Mouse (Mus musculus): ENCODE data around the gene Acsm1. TPM values are rescaled to one million over a fixed set of nuclear protein-coding genes. Genes with fewer than 3 reads are reported as not detected.

Gene Acsm1
- polyA plus RNA-seq, 1 experiment from 2014 or later = not detected

DNA sequence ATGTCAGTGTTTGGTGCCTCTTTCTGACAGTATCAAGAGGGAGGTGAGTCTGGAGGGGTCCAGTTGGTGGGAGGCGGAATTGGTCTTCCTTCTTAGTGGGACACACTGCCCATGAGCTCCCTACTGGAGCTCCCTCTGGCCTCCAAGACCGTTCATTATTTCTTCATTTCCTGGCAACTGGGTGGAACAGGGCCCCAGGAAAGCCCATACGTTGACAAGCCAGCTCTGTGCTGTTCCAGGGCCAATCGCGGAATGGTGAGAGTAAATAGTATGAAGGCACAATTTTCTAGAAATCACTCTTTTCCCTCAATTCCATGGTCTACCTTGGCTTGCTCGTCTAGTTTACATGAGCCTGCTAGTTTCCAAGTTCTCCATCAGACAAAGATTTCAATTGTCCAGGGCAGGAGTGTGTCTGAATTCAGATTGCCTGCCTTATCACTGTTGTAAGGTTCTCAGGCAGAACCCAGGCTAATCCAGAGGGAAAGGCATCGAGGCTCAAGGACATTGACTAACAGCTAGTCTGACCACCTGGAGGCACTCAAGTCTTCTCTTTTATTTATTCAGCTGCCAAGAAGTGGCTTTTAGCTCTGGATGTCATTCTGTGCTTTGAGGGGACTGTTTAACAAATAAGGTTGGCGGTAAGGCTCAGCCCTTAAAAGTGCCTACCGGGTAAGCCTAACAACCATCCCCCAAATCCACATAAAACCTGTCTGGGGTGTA lies 1.1 kb downstream of the Acsm1 start:
- Histone ChIP-seq H3K4me2 (replicated peaks) (no peak overlapping the region), H3K9me3 (no peaks in the 10 kb centered on the region), H3K36me3 (no peaks in the 10 kb centered on the region), H3K4me3 (no peak overlapping the region), H3K27ac (no peak overlapping the region), H3K9ac (no peak overlapping the region), H3K4me1 (no peaks in the 10 kb centered on the region), H3K27me3 (no peaks in the 10 kb centered on the region)
- 79% methylated on average over 9 of the region's 9 CpGs for WGBS
- no peak for ATAC-seq (ENCODE audit: low FRiP score, low read depth)

DNA sequence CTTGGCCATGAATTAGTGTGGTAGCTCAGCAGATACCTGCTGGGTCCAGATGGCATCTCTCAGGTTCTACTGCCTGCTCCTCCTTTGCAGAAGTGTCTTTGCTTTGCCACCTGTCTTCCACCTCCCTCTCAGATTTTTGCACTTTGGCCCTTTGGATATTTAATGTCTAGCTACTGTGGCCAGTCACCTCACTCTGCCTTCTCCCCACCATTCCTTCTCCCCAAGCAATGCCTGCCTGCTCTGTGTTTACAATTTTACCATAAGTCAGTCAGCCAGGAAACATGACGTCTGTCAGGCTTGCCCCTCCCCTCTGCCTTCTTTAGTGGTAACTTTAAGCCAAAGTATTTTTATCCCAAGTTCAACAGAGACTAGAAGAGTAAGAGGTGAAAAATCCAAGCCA lies 9.7 kb downstream of the Acsm1 start:
- H3K27ac ChIP-seq = no peak overlapping the region
- 49% methylated on average over 1 of the region's 1 CpGs for WGBS

DNA sequence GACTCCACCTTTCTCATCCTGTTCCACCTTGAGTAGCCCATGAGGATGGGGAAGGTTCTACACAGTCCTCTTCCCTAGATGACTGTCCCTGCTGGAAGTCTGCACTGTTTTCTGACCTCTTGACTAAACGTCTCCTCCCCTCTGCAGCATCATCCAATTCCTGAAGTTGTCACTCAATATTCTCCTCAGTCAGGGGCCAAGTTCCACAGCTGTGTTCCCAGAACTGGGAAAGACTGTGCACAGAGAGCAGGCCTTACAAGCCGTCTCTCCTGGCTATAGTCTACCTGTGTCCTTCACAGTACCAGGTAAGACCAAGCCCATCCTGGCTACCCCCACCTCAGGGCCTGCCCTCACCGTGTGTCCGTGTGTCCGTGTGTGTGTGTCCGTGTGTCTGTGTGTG lies 10.8 kb downstream of the Acsm1 start:
- no peak for ATAC-seq (ENCODE audit: low FRiP score, low read depth)
- Histone ChIP-seq H3K4me3 (no peak overlapping the region), H3K36me3 (no peaks in the 10 kb centered on the region), H3K27ac (no peak overlapping the region), H3K9ac (no peak overlapping the region), H3K4me1 (no peaks in the 10 kb centered on the region), H3K27me3 (no peaks in the 10 kb centered on the region), H3K9me3 (no peaks in the 10 kb centered on the region), H3K4me2 (replicated peaks) (no peak overlapping the region)
- whole genome bisulfite sequencing = 77% methylated on average over 6 of the region's 6 CpGs

More for the DNA sequence above, 9.7 kb downstream of the Acsm1 start:
- Histone ChIP-seq H3K4me3 (no peak overlapping the region), H3K9ac (no peak overlapping the region), H3K9me3 (no peaks in the 10 kb centered on the region), H3K4me1 (no peaks in the 10 kb centered on the region), H3K4me2 (replicated peaks) (no peak overlapping the region), H3K36me3 (no peaks in the 10 kb centered on the region), H3K27me3 (no peaks in the 10 kb centered on the region)
- no peak for ATAC-seq (ENCODE audit: low FRiP score, low read depth)

DNA sequence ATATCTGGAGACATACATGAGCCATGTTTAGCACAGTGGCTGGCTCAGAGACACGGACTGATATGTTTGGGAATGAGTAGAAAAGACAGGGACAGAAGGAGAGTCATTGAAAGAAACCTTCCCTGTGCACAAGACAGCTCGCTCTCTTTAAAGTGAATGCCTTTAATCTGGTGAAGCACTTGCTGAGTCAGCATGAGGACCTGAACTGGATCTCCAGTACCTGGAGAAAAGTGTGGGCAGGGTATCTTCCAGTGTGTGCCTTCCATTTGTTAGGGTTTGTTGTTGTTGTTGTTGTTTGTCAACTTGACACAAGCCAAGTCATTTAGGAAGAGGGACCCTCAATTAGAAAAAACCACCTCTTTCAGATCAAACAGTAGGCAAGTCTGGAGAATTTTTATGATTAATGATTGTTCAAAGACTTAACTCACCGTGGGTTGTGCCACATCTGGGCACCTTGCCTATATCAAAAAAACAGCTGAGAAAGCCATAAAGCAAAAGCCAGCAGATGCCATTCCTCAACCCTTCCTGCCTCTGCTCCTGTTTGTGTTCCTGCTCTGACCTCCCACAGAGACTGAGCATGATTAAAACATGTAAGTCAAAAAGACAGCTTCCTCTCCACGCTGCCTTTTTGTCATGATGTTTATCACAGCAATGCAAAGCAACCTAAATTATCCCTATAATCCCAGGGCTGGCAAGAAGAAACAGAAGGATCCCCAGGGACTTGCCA lies 11.5 kb downstream of the Acsm1 start:
- no peaks in the 10 kb centered on the region for H3K27me3 ChIP-seq
- ATAC-seq (ENCODE audit: low FRiP score, low read depth) = no peak

DNA sequence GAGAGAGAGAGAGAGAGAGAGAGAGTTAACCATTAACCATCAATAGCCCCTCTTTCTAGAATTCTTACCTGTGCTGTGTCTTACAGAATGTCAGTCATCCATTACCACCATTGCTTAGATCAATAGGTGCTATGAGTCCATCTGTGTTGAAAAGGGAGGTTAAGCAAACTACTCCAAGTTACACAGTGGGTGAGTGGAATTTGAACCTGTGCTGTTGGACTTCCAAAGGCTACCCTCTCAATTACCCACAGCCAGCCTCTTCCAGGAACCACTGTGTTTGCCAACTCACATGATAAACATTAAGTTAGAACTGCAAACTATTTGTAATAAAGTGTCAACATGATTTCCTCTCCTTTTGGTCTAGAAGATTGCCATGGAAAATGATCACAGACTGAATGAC lies 13.3 kb downstream of the Acsm1 start:
- H3K27ac ChIP-seq = no peak overlapping the region
- H3K4me3 ChIP-seq = no peak overlapping the region
- no peak overlapping the region for H3K9ac ChIP-seq
- no peaks in the 10 kb centered on the region for H3K9me3 ChIP-seq
- H3K4me1 ChIP-seq = no peaks in the 10 kb centered on the region
- H3K27me3 ChIP-seq = no peaks in the 10 kb centered on the region
- H3K36me3 ChIP-seq = no peaks in the 10 kb centered on the region
- no peak for ATAC-seq (ENCODE audit: low FRiP score, low read depth)
- no peak overlapping the region for H3K4me2 ChIP-seq (replicated peaks)

More for the DNA sequence above, 11.5 kb downstream of the Acsm1 start:
- Histone ChIP-seq H3K9ac (no peak overlapping the region), H3K4me2 (replicated peaks) (no peak overlapping the region), H3K4me1 (no peaks in the 10 kb centered on the region), H3K36me3 (no peaks in the 10 kb centered on the region), H3K4me3 (no peak overlapping the region), H3K9me3 (no peaks in the 10 kb centered on the region), H3K27ac (no peak overlapping the region)
- whole genome bisulfite sequencing = 45% methylated on average over 4 of the region's 4 CpGs

DNA sequence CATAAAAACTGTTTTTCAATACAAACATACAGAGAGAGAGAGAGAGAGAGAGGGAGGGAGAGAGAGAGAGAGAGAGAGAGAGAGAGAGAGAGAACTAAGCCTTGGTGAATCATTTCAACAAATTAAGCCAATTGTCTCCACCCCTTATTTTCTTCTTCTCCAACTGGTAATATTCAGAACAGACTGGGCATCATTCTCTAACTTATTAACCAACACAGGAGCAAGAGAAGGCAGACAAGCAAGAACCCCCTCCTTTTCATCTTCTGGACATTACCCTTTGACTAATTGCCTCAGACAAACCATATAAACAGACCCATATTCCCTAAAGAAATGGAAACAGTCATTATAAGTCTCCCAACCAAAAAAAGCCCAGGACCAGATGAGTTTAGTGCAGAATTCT lies 31.9 kb downstream of the Acsm1 start:
- no peak for ATAC-seq (ENCODE audit: low FRiP score, low read depth)
- Histone ChIP-seq H3K9me3 (no peaks in the 10 kb centered on the region), H3K4me1 (no peaks in the 10 kb centered on the region), H3K4me2 (replicated peaks) (no peak overlapping the region), H3K27ac (no peak overlapping the region), H3K4me3 (no peak overlapping the region), H3K27me3 (no peaks in the 10 kb centered on the region), H3K36me3 (no peaks in the 10 kb centered on the region), H3K9ac (no peak overlapping the region)

DNA sequence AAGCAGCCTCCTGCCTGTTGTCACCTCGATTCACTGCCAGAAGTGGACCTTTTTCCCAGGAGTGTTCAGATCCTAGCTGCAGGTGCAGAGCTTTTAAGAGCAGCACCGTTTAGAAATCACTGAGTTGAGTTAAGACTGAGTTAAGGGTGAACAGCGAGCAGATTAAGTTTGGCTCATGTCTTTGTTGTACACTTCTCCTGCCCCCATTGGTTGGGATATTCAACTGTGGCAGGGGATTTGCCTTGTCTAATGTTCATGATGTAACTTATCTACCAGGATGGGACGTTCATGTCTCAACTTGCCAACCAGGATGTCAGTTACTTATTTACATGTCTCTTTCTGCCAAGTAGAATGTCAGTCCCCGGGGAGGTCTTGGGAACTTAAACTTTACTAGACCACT lies 35.5 kb downstream of the Acsm1 start:
- Histone ChIP-seq H3K4me1 (no peaks in the 10 kb centered on the region), H3K27ac (no peak overlapping the region), H3K9me3 (no peaks in the 10 kb centered on the region), H3K36me3 (no peaks in the 10 kb centered on the region), H3K4me2 (replicated peaks) (no peak overlapping the region), H3K4me3 (no peak overlapping the region), H3K9ac (no peak overlapping the region), H3K27me3 (no peaks in the 10 kb centered on the region)
- ATAC-seq (ENCODE audit: low FRiP score, low read depth) = no peak
- 76% methylated on average over 5 of the region's 5 CpGs for whole genome bisulfite sequencing

DNA sequence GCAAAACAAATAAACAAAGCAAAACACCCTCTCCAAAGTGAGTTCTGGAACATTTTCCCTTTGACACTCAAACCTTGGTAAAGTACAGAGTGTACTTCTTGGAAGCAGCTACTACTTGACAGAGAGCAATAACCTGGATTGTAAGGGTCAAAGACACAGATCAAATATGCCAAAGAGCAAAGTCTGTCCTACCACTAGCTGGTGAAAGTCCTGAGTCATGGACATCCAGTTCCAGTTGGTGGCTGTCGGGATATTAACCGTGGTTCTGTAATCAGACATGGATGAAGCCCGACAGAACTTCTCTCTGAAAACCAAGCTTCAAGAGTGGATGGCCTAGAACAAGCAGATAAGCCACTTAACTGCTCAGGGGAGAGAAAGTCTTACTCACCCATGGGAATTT lies 61.1 kb downstream of the Acsm1 start:
- ATAC-seq (ENCODE audit: low FRiP score, low read depth) = no peak
- no peaks in the 10 kb centered on the region for H3K9me3 ChIP-seq
- H3K4me2 ChIP-seq (replicated peaks) = no peak overlapping the region
- WGBS = 92% methylated on average over 3 of the region's 3 CpGs
- no peak overlapping the region for H3K9ac ChIP-seq
- H3K4me1 ChIP-seq = no peaks in the 10 kb centered on the region
- no peaks in the 10 kb centered on the region for H3K27me3 ChIP-seq
- no peak overlapping the region for H3K4me3 ChIP-seq
- no peak overlapping the region for H3K27ac ChIP-seq
- no peaks in the 10 kb centered on the region for H3K36me3 ChIP-seq

DNA sequence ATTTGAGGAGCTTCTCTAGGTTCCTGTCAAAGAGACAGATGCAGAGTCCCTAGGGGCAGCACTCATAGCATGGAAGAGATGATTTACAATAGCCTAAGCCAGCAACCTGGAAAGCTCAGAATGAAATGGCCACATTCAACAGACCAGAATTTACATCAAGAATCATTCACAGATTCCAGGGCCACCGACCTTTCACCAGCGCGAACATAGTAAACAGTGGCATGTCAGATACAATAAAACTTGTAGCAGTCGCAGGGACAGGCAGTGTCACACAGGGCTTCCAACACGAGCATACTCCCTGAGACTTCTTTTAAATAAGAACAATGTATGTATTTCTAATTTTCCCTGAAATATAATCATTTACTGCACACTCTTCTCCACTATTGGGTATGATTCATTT lies 63.6 kb downstream of the Acsm1 start:
- Histone ChIP-seq H3K9me3 (no peaks in the 10 kb centered on the region), H3K27ac (no peak overlapping the region), H3K36me3 (no peaks in the 10 kb centered on the region), H3K27me3 (no peaks in the 10 kb centered on the region), H3K9ac (no peak overlapping the region), H3K4me2 (replicated peaks) (no peak overlapping the region), H3K4me1 (no peaks in the 10 kb centered on the region), H3K4me3 (no peak overlapping the region)
- whole genome bisulfite sequencing = 73% methylated on average over 5 of the region's 5 CpGs
- no peak for ATAC-seq (ENCODE audit: low FRiP score, low read depth)

DNA sequence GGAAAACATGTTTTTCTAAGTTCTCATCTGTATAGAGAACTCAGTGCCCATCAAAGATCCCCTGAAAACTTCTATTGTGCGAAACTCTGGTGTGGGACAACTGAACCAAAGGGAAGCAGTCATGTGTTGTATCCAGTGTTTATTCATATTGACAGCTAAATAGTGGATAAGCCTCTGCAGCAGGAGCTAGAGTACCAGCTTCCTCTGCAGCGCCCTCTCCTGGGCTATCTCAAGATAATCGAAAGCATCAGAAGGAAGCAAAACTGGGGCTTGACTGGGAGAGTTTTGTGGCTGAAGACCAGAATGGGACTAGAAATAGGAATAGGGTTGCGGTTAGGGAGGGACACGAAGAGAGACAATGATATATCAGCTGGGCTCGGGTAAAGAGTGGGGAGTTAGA lies 64.1 kb downstream of the Acsm1 start:
- Histone ChIP-seq H3K4me3 (no peak overlapping the region), H3K36me3 (no peaks in the 10 kb centered on the region), H3K27me3 (no peaks in the 10 kb centered on the region), H3K27ac (no peak overlapping the region), H3K4me1 (no peaks in the 10 kb centered on the region), H3K9me3 (no peaks in the 10 kb centered on the region), H3K4me2 (replicated peaks) (no peak overlapping the region), H3K9ac (no peak overlapping the region)
- no peak for ATAC-seq (ENCODE audit: low FRiP score, low read depth)
- 40% methylated on average over 6 of the region's 6 CpGs for WGBS

DNA sequence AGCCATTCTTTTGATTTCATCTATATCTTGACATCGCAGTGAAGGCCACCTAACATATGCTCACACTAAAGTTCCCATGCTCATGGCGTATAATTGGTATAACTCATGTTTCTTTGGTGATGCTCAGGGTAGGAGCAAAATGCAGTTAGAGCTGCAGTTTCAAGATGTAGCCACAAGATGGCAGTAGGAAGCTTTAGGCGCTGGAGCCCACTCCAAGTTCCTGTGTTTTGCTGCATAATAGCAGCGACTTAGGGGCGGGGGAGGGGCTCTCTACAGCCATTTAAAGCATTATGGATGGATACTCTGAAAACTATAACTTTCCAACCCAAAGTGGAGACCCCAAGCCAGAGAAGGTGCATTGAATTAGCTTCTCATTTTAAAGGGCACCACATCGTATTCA lies 66.6 kb downstream of the Acsm1 start:
- Histone ChIP-seq H3K27ac (no peak overlapping the region), H3K36me3 (no peaks in the 10 kb centered on the region), H3K4me2 (replicated peaks) (no peak overlapping the region), H3K27me3 (no peaks in the 10 kb centered on the region), H3K9ac (no peak overlapping the region), H3K4me3 (no peak overlapping the region), H3K4me1 (no peaks in the 10 kb centered on the region), H3K9me3 (no peaks in the 10 kb centered on the region)
- WGBS = 20% methylated on average over 6 of the region's 6 CpGs
- peak; percentile 76 for ATAC-seq (ENCODE audit: low FRiP score, low read depth)

DNA sequence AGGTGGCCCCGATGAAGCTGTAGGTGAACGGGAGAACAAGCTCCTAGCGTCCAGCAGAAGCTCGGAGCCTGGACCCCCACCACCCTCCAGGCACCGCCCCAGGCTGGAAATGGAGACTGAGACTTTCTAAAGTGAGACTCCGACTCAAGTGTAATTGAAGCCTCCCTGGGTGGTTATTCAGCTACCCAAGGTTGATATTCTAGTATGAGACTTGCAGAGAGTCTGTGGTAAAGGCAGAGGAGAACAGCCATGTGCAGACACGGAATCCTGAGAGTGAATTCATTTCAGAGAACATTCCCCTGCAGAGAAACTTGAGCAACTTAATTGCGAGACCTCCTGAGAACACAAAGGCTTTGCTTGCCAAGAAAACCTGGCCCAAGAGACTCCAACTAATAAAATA lies 73.3 kb downstream of the Acsm1 start:
- ATAC-seq (ENCODE audit: low FRiP score, low read depth) = no peak
- no peaks in the 10 kb centered on the region for H3K36me3 ChIP-seq
- H3K4me2 ChIP-seq (replicated peaks) = no peak overlapping the region

DNA sequence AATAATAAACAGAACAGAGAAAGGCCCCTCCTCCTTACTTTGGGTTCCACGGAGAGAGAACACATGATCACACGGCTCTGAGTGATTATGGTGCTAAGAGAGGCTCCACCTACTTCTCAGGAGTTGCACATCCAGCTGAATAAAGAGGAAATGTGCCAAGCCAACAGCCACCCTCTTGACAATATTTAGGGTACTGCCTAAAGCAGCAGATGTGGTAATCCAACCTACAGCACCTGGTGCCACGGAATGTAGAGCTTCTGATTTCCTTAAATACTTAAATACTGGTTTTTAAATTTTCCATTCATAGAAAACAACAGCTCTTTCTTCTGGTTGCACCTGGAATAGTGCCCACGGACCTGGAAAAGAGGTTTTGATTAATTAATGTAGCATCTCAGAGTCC lies 75.9 kb downstream of the Acsm1 start:
- no peaks in the 10 kb centered on the region for H3K27me3 ChIP-seq
- no peak overlapping the region for H3K4me2 ChIP-seq (replicated peaks)
- 0 out of 2 replicates have a peak, but pooled peaks cover 5% of the 10 kb centered on the region for H3K4me1 ChIP-seq
- no peak for ATAC-seq (ENCODE audit: low FRiP score, low read depth)
- H3K27ac ChIP-seq = no peak overlapping the region
- H3K4me3 ChIP-seq = no peak overlapping the region
- no peak overlapping the region for H3K9ac ChIP-seq
- no peaks in the 10 kb centered on the region for H3K36me3 ChIP-seq
- WGBS = 62% methylated on average over 4 of the region's 4 CpGs
- no peaks in the 10 kb centered on the region for H3K9me3 ChIP-seq

More for the DNA sequence above, 73.3 kb downstream of the Acsm1 start:
- Histone ChIP-seq H3K9ac (no peak overlapping the region), H3K9me3 (no peaks in the 10 kb centered on the region), H3K4me3 (no peak overlapping the region), H3K4me1 (0 out of 2 replicates have a peak, but pooled peaks cover 5% of the 10 kb centered on the region), H3K27ac (no peak overlapping the region), H3K27me3 (no peaks in the 10 kb centered on the region)
- 52% methylated on average over 8 of the region's 8 CpGs for WGBS

Measured in limb, embryonic 13.5 days (tissue).